Mouse (Mus musculus): ENCODE data around the gene Evi5l.

Gene Evi5l

DNA sequence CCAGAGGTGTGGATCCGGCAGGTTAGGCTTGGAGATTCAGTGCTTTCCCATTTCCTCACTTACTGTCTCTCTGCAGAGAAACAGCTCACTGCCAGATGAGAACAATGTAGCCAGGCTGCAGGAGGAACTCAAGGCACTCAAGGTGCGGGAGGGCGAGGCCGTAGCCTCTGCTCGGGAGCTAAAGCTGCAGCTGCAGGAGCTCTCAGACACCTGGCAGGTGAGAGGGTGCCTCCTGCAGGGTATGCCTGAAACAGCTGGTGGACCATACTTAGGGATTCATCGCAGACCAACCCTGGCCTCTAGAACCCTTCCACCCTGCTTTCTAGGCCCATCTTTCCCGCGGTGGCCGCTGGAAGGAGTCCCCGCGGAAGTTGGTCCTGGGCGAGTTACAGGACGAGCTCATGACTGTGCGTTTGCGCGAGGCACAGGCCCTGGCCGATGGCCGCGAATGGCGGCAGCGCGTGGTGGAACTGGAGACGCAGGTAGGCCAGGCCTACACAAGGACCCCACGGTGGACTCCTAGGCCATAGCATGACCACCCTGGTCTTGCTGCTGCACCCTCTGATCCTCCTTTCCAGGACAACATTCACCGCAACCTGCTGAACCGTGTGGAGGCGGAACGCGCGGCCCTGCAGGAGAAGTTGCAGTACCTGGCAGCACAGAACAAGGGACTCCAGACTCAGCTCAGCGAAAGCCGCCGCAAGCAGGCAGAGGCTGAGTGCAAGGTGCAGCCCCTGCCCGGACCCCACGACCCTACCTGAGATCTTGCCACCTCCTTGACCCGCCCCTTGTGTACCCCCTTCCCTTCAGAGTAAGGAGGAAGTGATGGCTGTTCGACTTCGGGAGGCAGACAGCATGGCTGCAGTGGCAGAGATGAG, 39.1 kb downstream of the Evi5l start:
- no peak for DNase-seq (ENCODE audit: low spot score)

DNA sequence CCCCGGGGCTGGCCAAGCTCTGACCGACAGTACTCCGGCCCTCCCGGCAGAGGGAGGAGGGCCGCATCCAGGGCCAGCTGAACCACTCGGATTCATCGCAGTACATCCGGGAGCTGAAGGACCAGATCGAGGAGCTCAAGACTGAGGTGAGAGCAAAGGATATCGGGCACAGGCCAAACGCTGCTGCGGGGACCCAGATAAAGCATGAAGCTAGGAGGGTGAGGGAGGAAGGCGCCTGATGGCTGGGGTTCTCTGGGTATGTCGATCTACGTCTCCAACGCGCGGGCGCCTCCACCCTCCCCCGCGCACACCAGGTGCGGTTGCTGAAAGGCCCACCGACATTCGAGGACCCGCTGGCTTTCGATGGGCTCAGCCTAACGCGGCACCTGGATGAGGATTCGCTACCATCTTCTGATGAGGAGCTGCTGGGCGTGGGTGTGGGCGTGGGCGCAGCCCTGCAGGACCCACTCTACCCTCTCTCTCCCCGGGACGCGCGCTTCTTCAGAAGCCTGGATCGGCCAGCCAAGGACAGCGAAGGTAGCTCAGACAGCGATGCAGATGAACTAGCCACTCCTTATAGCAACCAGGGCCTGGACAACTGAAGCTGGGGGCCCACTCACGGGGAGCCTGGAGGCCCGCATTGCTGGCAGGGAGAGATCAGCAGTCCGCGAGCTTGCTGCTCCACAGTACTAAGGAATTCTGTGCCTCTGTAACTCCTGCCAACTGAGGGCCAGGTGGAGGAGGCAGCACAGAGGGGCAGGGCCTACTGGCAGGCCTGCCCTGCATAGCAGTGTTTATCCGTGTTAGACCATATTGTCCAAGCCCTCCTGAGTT, 40.0 kb downstream of the Evi5l start:
- DNase-seq (ENCODE audit: low spot score) = no peak

DNA sequence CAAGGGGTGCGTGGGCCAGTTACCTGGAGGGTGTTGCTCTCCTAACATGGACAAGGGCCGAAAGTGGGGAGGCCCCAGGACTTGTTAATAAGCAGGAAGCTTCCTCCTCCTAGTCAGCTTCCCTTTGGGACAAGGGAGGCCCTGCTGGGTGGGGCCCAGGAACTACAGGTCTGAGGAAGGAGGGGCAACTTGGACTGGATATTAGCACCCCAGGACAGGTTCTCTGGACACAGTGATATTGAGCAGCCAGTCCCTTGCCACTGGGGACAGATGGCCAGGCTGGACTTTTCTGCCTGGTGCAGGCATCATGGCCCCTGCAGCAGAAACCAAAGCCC, 40.6 kb downstream of the Evi5l start:
- no peak for DNase-seq (ENCODE audit: low spot score)

DNA sequence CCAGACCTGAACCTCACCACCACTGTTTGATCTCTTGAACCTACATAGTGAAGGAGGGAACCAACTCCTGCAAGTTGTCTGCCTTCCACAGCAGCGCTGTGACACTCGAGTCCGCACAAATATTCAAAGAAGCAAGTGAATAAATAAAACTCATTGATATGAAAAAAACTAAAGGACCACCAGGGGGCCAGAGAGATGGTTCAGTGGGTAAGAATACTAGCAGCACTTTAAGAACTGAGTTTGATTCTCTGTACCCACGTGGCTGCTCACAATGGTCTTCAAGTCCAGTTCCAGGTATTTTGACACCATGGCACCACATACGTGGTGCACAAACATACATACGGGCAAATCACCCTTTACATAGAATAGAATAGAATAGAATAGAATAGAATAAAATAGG, 44.7 kb downstream of the Evi5l start:
- no peak for DNase-seq (ENCODE audit: low spot score)

DNA sequence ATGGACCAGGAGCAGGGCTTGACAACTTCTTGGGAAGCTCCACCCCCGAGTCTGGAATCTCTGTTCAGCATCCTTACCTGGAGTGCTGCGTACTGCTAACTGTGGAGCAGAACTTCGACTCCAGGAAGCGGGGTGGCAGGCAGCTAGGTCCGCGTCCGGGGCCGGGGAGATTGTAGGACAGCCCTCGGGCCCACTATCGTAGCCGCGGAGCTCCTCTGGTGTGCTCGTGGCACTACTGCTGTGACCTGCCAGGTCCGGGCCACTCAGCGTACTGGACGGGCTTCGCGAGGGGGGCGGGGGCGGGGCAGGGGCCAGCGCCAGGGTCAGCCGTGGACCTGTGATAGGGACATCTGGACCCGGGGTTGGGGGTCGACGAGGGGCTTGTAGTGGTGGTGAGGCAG, 46.4 kb downstream of the Evi5l start:
- DNase-seq (ENCODE audit: low spot score) = no peak

DNA sequence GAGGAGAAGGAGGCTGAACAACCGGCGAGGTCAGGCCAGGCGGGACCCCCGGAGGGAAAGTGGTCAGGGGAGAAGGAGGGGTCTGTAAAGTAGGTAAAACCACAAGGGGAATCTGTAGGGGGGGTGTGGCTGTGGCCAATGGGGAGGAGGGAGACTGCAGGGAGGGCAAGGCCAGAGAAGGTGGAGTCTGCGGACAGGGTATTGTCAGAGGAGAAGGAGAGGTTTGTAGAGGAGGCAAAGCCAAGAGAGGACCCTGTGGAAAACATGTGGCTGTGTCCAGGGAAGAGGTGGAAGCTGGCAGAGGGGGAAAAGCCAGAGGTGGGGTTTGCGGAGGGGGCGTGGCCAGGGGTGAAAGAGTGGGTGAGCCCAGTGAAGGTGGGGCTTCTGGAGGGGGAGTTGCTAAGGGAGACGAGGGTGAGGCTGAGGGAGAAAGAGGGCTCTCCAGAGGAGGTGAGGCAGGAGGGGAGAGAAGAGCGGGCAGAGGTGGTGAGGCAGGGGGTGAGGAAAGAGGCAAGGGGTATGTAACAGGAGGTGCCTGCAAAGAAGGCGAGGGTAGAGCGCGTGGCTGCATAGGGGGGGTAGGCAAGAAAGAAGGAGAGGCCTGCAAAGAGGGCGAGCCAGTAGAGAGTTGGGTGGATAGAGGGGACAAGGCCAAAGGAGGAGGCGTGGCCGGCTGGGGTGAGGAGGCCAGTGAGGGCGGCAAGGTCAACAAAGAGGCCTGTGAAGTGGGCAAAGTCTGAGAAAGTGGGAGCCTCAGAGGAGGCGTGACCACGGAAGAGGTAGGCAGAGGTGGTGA, 47.0 kb downstream of the Evi5l start:
- no peak for DNase-seq (ENCODE audit: low spot score)

DNA sequence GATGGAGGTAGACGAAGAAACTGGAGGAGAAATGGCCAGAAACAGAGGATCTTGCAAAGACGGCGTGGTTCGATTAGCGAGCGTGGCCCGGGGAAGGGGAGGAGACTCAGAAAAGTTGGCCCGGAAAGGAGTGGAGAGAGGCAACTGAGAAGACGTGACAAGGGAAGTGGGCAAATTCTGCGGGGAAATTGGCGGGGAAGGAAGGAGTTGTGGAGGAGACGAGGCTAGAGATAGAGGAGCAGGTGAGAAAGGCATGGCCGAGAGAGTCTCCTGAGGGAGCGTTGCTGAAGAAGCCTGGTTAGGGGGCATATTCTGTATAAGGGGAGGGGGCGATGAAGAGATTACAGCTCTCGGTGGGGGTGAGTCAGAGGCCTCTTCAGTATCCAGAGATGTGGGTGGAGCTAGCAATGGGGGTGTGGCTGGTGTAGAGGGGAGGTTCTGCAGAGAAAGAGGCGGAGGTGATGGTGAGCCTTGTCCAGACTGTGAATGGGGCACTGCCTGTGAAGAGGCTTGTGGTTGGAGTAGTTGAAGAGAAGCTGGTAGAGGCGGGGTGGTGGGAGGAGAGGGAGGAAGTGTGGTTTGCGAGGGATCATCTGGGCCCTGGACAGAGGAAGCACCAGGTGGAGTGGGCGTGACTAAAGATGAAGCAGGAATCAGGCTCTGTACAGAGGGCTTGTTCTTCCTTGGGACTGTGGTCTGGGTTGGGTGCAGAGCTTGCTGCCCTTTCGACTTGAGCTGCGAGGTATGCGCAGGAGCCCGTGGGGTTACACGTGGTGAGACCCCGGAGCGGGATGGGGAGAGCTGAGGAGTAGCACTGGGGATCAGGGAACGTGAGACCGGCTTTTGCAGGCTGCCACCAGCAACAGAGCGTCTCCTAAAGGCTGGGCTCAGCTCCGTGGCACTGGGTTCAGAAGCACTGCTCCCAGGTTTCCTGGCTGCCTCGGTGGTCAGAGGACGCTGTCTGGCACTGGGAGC, 47.9 kb downstream of the Evi5l start:
- DNase-seq (ENCODE audit: low spot score) = no peak

DNA sequence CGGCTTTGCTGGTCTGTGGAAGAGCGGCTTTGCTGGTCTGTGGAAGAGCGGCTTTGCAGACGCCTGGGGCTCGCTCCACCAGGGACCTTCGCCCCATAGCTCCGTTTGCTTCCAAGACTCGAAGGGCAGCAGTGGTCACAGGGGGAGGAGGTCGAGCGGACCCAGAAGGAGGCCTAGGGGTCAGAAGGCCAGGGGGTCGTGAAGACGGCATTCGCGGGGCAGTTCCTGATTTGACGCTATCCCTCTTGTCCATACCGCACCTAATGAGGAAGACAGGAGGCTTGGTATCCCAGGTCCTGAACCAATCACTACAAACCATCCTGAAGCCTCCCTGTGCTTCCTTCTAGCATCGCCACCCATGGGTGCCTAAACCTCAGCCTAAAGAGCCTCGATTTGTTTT, 49.9 kb downstream of the Evi5l start:
- no peak for DNase-seq (ENCODE audit: low spot score)

DNA sequence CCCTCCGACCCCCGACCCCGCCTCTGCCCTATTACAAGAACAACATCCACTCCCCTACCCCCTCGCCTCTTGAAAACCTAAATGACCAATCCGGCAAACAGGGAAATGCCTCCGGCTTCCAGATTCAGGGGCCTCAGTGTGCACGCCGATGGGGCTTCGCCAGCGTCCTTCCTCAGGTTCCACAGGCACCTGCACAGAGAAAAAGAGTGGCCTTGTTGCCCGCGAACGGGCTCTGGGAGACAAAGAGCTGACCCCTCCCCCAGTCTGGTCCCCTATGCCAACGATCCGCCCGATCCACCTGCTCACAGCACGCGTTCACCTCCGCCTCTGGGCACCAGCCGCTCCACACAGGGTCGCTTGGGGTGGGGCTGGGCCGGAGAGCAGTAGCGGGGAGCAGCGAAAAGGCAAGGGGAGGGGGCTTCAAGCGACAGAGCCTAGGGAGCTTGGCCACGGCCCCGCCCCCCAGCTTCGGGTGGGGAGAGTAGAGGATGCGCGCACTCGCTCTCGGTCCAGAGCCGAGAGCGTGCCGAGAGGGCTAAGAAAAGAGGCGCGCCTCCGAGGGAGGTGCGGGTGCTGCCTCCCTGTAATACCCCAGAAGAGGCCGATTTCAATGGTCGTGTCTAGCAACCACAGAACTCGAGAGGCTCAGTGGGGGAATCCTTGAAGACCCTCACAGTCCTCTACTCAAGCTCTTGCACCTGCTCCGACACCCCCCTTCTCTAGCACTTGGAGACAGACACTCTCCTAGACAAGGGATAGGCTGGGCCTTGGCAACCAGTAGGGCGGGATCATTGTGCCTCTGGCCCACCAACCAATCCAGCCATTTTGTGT, 50.6 kb downstream of the Evi5l start, which contains the start of gene Prr36:
Gene Prr36, minus strand, starts transcription at position 669 of the 831 bp plus-strand sequence.
- DNase-seq (ENCODE audit: low spot score) = no peak

DNA sequence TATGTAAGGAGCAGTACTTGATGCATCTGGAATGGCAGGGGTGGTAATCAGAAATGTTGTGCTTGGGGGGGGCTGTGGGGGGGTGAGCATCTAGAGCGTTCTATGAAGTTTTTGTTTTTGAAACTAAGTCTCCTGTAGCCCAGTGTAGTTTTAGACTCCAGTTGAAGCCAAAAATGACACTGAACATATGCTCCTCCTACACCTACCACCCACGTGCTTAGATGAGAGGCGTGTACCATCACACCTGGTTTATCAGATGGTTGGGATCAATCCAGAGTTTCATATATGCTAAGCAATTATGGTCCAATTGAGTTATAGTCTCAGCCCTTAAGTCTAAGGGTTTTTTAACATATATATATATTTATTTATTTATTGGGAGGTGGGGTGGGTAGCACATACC, 53.2 kb downstream of the Evi5l start:
- DNase-seq (ENCODE audit: low spot score) = no peak

DNA sequence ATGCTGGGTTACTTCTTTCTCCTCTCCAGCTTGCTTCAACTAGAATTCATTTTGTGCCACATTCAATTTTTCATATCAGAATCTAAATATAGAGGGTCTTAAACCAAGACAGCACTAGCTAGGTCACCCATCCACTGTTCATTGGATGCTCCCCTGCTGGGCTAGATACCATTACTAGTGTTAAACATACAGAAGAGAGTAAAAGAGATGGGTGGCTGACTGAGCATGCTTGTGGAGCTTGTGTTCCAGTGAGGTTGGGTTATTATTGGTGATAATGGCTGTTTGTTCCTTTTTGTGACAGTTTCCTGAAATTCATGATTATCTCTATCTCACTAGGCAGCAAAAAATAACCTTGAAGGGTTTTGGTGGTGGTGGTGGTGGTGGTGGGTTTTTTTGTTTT, 55.7 kb downstream of the Evi5l start:
- no peak for DNase-seq (ENCODE audit: low spot score)

DNA sequence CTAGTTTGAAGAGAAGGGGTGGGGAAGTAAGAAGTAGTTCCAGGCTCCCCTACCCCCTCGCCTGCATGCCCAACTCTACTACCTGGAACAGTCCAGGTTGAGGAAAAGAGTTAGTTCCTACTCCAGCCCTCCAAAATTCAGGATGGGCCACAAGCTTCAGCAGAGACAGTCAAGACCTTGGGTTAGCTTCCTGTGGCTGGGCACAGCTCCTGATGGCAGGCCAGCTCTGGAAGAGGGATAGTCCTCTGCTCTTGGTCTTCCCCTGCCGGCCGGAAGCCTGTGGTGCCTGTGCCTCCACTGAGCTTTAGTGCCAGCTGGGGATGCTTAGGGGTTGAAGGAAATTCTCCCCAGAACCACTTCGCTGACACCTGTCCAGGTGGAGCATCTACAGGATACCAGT, 60.0 kb downstream of the Evi5l start:
- DNase-seq (ENCODE audit: low spot score) = no peak

DNA sequence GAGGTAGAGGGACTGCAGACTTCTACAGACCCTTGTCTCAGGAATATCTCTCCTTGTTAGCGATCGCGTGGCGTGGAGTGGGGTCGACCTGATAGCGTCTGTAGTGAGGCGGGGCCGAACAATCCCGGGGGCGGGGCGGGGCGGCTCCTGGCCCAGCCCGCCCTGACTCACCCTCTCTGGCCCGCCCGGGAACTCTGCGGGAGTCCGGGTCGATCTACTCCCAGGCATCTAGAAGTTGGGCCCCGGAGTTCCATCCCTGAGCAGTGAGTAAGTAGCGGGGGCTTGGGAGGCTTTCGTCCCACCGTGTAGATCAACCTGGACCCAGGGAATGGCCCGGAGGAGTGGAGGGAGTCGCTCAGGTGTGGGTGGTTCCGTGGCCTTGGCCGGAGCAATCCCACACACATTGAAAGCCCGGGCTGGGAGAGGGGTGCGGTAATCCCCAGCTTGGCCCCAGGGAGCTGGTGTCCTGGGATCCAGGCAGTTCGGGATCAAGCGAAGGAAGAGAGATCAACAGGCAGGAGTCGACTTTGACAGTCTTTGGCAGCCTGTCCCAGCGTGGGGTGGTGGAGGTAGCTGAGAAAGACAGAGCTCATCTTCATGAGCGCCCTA, 60.5 kb downstream of the Evi5l start, which contains the start of gene Lrrc8e:
Gene Lrrc8e, plus strand, starts transcription at position 89 of the 609 bp plus-strand sequence.
- DNase-seq (ENCODE audit: low spot score) = no peak

DNA sequence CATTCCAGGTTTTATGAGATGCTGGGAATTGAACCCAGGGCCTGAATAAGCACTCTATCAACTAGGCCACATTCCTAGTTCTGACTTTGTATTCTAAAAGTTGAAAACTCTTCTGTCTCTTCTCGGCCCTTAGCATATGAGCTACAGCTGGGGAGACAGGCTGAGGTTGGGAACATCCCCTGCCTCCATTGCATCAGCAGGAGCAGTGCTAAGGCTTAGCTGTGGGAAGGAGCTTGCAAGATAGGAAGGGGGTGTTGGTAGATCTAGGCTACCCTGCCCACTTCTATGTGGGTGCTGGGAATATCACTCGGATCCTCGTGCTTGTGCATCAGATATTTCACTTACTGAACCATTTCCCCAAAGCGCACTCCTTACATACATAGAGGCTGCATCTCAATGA, 61.6 kb downstream of the Evi5l start:
- DNase-seq (ENCODE audit: low spot score) = no peak

DNA sequence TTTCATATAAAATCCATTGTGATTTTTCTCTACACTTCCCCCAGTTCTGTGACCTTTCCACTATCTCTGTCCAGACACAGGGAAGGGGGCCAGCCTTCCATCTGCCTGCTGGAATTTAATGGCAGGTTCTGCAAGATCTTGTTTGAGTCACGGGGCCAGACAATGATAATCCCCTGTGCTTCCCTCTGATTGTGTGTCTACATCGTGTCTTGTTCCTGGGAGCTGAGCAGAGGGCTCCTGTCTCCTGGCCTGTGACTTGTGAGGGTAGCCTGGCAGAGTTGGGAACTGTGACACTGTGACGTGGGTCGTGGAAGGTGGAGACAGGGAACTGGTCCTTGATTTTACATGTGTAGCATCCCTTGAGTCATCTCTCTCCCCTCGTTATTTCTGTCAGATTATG, 63.4 kb downstream of the Evi5l start:
- no peak for DNase-seq (ENCODE audit: low spot score)

DNA sequence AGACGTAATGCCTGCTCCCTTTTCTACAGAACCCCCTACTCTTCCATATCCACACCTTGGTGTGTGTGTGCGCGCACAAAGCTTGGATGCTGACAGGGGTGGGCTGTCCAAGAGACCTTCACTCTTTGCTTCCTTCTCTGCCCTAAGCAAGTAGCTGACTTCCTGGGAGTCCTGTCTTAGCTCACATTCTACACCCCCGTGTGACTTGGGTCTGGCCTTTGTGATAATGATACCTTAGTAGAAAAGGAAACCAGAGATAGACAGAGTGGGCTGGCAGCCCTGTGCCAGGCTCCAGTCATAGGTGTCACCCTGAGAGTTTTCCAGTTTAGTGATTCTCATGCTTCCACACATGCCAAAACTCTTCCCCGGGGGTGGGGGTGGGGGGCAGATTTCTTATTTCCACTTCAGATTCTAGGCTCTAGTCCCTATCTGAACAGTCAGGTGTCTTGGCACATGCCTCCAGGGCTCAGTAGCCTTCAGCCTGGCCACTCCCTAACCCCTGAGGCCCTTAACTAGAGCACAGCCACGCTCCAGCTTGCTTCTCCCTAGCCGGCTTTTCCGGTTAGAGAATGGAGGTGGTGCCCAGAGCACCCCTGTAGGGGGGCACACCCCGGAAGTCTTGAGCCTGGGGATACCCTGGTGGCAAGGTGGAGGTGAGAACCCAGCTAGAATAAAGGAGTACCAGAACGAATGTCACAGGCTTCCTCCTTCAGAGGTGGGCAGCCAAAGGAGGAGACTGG, 64.4 kb downstream of the Evi5l start:
- DNase-seq (ENCODE audit: low spot score) = no peak

DNA sequence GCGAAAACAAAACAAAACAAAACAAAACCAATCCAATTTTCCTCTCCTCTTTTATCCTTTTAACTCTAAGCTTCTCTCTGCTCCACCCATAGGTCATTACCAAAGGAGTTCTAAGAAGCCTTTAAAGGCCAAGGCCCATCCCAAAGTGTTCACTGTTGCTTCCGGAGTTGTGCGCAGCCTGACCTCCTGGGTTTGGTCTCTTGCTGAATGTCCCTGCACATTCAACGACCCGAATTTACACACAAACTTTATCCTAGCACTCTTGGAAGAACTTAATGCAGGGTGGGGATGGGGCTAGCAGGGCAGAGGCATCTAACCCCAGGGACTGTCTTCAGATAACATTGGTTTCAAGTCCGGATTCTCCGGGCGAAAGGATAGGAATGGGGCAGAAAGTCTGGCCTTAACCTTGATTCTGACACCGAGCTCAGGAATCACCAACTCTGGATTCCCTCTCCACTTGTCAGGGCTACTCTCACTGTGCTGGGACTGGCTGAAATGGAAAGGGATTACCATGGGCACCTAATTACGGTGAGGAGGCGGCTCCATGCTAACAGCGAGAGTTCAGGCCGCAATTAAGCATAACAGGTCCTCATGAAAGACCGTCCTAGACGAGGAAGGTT, 71.6 kb downstream of the Evi5l start:
- no peak for DNase-seq (ENCODE audit: low spot score)

DNA sequence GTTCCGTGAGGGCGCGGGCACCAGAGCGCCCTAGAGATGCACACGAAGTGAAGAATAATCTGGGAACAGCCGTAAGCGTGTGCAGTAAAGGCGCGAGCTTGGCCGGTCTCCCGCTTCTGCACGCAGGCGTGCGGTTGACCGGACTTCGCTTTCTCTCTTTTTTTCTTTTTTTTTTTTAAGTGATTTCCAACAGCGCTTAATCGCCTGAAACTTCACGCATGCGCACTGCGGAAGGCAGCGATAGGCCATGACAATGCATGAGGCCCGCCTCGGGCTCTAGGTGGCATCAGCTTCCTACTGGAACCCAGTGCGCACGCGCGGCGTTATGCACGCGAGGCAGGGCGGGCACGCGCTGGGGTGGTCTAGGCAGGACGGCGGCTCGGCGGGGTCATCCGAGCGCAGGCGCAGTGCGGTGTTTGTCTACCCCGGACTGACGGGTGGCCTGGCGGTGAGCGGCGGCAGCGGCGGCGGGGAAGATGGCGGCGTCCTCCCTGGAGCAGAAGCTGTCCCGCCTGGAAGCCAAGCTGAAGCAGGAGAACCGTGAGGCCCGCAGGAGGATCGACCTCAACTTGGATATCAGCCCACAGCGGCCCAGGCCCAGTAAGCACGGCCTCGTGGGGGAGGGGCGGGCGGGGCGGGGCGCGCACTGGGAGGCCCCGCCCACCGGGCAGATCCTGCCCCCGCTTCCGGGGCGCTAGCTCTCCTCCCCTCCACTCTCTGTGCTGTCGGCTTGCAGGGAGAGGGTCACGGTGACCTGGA, 72.2 kb downstream of the Evi5l start, which contains the start of the genes Map2k7 and Gm49320:
Gene Map2k7, plus strand, starts transcription at position 307 of the 759 bp plus-strand sequence.
Gene Gm49320, plus strand, starts transcription at position 432 of the 759 bp plus-strand sequence.
- peak; percentile 100 for DNase-seq (ENCODE audit: low spot score)
